Mouse (Mus musculus) stomach, postnatal 0 days (tissue): ENCODE measurements at regions not wholly inside any gene's neighbourhood (a gene's known extent, or its start where the extent isn't known, plus 50 kb on each side); places are given as distances from the start of the nearest gene placed in this dataset.

Experiments used
- CTCF ChIP-seq: IDR thresholded peaks from 2 replicates; pipeline ENCODE4 v1.5.1; 2016; ENCODE audit warnings: antibody characterized with exemption, low read depth, mild to moderate bottlenecking, moderate library complexity
- EP300 ChIP-seq: optimal IDR thresholded peaks from 2 replicates; pipeline ENCODE3; 2016; ENCODE audit warnings: antibody characterized with exemption

DNA sequence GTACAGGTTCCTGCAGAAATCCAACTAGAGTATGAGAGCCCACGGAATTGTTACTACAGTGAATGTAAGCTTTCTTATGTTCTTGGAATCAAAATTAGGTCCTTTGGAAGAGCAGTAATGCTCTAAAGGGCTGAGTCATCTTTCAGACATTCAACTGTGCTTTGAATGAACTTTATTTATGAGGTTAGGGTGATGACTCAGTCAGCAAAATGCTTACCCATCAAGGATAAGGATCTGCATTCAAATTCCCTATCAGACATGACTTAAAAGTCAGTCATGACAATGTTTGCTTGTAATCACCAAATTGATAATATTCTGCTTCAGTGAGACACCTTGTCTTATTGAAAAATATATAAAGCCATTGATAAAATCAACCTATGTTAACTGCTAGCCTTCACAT lies 611.7 kb upstream of the Hs3st1 start:
- TF ChIP-seq CTCF (no peak), EP300 (no peak)
